Mouse (Mus musculus) cerebellum, adult 2 months (tissue): ENCODE data around the gene Tmem181a.
"Not testable (repeated sequence)": the region's sequence is repeated elsewhere in the genome, so short reads cannot be mapped to it uniquely, and the experiment has no call there.

Experiments
- CTCF ChIP-seq: fragments of 200-500 bp; IDR thresholded peaks from 2 replicates; pipeline ENCODE4 v1.5.1; 2011; ENCODE audit warnings: low read depth, mild to moderate bottlenecking, control low read depth, low read length, moderate library complexity, borderline replicate concordance; ENCODE audit not compliant: insufficient read depth
- POLR2A ChIP-seq: fragments of 200-500 bp; IDR thresholded peaks from 2 replicates; pipeline ENCODE4 v1.6.1; 2011; ENCODE audit warnings: low read length, control low read depth, borderline replicate concordance; ENCODE audit not compliant: insufficient read depth

- not testable (repeated sequence) for TF ChIP-seq CTCF, POLR2A
These were observed 59.0 kb downstream of the Tmem181a start for GRCm38 (mm10) chr17:6315706-6316105.
